Mouse (Mus musculus) ES-Bruce4 (cell line): ENCODE measurements at regions not wholly inside any gene's neighbourhood (a gene's known extent, or its start where the extent isn't known, plus 50 kb on each side); places are given as distances from the start of the nearest gene placed in this dataset.

Experiments
- H3K27ac ChIP-seq: 2 replicates; pipeline ENCODE4 v1.5.1; 2012; ENCODE audit warnings: low read length, inconsistent platforms; ENCODE audit not compliant: insufficient read depth
- H3K27me3 ChIP-seq: 2 replicates; pipeline ENCODE4 v1.6.1; 2012; ENCODE audit warnings: mild to moderate bottlenecking, low read length, inconsistent platforms; ENCODE audit not compliant: control insufficient read depth, poor library complexity, insufficient read depth, severe bottlenecking
- H3K36me3 ChIP-seq: 2 replicates; pipeline ENCODE4 v1.6.1; 2012; ENCODE audit warnings: inconsistent platforms, mild to moderate bottlenecking, low read length, moderate library complexity; ENCODE audit not compliant: control insufficient read depth, poor library complexity, insufficient read depth, severe bottlenecking
- H3K4me1 ChIP-seq: one replicate; pipeline ENCODE4 v1.8.1; 2011; ENCODE audit warnings: low read length; ENCODE audit not compliant: control insufficient read depth, insufficient read depth
- H3K4me3 ChIP-seq: 2 replicates; pipeline ENCODE4 v1.5.1; 2011; ENCODE audit warnings: low read depth, mild to moderate bottlenecking, low read length
- H3K9ac ChIP-seq: 2 replicates; pipeline ENCODE4 v1.6.1; 2012; ENCODE audit warnings: low read depth, mild to moderate bottlenecking, inconsistent platforms; ENCODE audit not compliant: poor library complexity, severe bottlenecking
- H3K9me3 ChIP-seq: replicated peaks from 2 replicates; pipeline ENCODE4 v1.6.1; 2012; ENCODE audit warnings: mild to moderate bottlenecking, low read length, inconsistent platforms; ENCODE audit not compliant: control insufficient read depth, poor library complexity, insufficient read depth, severe bottlenecking
- CTCF ChIP-seq: IDR thresholded peaks from one replicate; pipeline ENCODE4 v1.8.1; 2011; ENCODE audit warnings: low read depth, low read length
- EP300 ChIP-seq: IDR thresholded peaks from 2 replicates; pipeline ENCODE4 v1.6.1; 2011; ENCODE audit warnings: low read depth, low read length; ENCODE audit not compliant: insufficient read depth
- POLR2A ChIP-seq: IDR thresholded peaks from one replicate; pipeline ENCODE4 v1.8.1; 2011; ENCODE audit warnings: low read length; ENCODE audit not compliant: insufficient read depth

DNA sequence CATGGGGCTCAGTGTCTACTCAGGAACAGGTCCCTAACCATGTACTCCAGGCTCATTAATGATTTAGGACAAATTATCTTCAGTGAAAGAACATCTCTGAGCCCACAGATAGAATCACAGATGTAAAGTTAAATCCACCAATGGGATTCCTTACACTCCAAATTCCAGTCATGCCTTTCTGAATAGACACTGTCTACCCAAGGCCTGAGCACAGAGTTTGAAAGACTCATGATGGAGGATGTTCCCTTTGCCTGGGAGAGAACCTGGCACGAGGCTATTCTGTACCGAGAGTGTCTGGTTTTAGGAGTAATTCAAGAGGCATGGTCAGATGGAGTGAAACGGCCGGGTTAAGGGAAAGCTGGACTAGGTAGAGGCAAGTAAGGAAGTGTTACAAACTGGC lies 440.9 kb upstream of the Arglu1 start:
- Histone ChIP-seq H3K9me3 (no peaks in the 10 kb centered on the region), H3K4me3 (no peak overlapping the region), H3K4me1 (no peaks in the 10 kb centered on the region), H3K27me3 (no peaks in the 10 kb centered on the region), H3K9ac (no peak overlapping the region), H3K27ac (no peak overlapping the region), H3K36me3 (no peaks in the 10 kb centered on the region)
- TF ChIP-seq EP300 (no peak), POLR2A (no peak), CTCF (no peak)

DNA sequence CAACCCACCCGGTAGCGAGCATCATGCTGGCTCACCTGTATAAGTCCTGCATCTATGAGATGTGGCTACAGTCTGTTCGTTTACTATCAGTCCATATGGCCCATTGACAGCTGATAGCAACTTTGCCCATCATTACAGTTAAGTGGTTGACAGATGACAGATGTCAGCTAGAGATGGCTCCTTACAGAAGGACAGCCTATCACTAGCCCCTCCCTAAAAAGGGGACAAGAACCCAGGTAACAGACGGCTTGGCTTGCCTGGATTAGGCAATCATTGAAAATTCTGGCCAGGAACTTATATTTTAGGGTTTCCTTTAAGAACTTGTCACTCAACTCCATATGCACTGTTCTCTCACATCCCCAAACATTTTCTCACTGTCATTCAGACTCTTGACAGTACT lies 434.2 kb upstream of the Arglu1 start:
- Histone ChIP-seq H3K9ac (no peak overlapping the region), H3K4me3 (no peak overlapping the region), H3K27me3 (no peaks in the 10 kb centered on the region), H3K4me1 (no peaks in the 10 kb centered on the region), H3K27ac (no peak overlapping the region), H3K36me3 (no peaks in the 10 kb centered on the region), H3K9me3 (0 out of 2 replicates have a peak, but pooled peaks cover 4% of the 10 kb centered on the region)
- TF ChIP-seq POLR2A (no peak), EP300 (no peak), CTCF (no peak)

DNA sequence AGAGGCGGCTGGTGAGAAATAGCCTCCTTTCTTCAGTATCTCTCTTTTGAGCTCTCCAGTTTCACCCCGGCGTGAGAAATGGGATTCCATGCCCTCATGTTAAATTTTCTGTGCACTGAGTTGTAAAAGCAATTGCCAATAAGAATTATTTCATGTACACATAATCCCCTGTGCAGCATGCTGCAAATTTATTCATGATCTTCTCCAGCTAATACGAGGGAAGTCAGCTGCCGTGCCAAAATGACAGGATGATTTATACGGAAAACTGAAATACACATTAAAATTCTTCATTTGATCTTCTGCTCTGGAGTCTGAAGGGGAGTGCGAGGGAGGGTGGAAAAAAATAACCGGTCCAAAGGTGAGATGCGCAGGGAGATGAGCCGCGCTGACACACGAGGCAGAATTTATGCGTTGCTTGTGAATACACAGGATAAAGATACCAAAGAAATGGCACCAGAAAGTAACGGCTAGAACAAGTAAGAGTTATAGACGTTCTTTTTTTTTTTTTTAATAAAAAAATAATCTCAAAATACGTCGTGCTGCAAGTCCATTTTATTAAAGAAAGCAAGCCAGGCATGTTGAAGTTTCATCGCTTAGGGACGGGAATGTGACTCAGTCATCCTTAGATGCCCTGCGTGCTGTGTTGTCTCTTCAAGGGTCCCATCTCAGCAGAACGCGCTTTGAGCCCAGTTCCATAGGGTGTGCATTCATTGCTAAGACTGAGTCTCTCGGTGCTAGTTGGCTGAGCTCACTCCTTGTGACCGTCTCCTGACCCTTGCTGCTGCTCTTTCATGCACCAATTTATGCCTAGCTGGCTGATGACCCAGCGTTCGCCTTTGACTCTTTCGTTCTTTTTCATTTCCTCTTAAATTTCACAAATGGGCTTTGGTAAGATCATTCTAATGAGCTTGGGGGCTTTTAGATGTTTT lies 427.8 kb upstream of the Arglu1 start:
- Histone ChIP-seq H3K4me3 (no peak overlapping the region), H3K9ac (no peak overlapping the region), H3K9me3 (0 out of 2 replicates have a peak, but pooled peaks cover 8% of the 10 kb centered on the region), H3K36me3 (no peaks in the 10 kb centered on the region), H3K27me3 (no peaks in the 10 kb centered on the region), H3K27ac (no peak overlapping the region), H3K4me1 (no peaks in the 10 kb centered on the region)
- TF ChIP-seq CTCF (no peak), EP300 (no peak), POLR2A (no peak)

DNA sequence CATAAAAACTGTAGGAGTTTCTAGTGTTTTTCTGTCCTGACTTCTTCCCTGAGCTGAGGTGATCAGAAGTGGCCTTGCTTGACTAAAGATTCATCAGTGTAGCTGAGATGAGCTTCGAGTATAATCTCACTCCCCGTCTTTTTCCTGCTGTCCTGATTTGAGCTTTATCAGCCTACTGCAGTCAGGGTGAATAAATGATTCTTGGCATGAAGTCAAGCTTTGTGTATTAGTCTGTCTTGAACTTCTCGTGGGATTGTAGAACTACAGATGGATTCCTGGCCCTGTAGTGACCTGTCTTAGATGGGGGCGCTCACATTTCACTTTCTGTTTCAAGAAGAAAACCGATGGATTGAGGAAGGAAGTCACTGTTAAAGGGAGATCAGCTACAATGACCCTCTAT lies 405.7 kb upstream of the Arglu1 start:
- Histone ChIP-seq H3K9me3 (no peaks in the 10 kb centered on the region), H3K27ac (no peak overlapping the region), H3K4me3 (no peak overlapping the region), H3K4me1 (no peaks in the 10 kb centered on the region), H3K27me3 (no peaks in the 10 kb centered on the region), H3K36me3 (no peaks in the 10 kb centered on the region), H3K9ac (no peak overlapping the region)
- TF ChIP-seq CTCF: no peak
- TF ChIP-seq POLR2A: no peak
- TF ChIP-seq EP300: no peak

DNA sequence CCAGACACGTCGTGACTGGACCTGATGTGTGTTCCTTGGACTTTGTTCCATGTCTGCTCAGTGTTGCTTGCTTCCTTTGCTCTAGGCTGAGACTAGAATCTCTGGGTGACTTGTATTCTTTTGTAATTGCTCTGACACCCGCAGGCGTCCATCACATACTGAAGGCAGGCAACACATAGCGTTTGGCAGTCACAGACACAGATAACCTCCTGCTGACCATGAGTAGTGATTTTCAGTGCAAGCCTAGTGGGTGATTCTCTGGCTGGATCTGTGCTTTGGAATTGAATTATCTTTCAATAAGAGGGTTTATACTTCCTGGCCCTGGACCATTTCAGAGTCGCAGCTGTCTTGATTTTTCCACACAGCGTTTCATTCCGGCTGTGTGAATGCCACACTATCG lies 403.7 kb upstream of the Arglu1 start:
- TF ChIP-seq POLR2A: no peak
- no peak for TF ChIP-seq CTCF
- no peak for TF ChIP-seq EP300
- H3K9me3 ChIP-seq: no peaks in the 10 kb centered on the region
- H3K36me3 ChIP-seq: no peaks in the 10 kb centered on the region
- no peak overlapping the region for H3K9ac ChIP-seq
- H3K27ac ChIP-seq: no peak overlapping the region
- no peak overlapping the region for H3K4me3 ChIP-seq
- H3K27me3 ChIP-seq: no peaks in the 10 kb centered on the region
- no peaks in the 10 kb centered on the region for H3K4me1 ChIP-seq

DNA sequence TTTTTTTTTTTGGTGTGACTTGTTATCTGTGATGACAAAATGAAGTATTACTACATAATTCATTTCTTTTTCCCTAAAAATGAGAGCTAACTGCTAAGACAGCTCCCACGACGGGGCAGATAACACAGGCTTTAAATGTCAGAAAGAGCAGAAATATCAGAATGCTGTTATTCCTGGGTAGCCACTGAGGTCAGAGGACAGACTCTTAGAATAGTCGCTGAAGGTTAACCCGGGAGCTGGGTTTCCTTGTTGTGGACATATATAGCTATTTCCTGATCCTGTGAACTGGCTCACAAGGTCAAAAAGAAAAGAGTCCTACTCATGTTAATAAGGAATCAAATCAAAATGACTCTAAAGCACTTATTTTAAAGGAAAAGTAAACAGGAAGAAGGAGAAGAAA lies 403.0 kb upstream of the Arglu1 start:
- no peak for TF ChIP-seq POLR2A
- no peak for TF ChIP-seq EP300
- TF ChIP-seq CTCF: no peak
- Histone ChIP-seq H3K9me3 (no peaks in the 10 kb centered on the region), H3K4me3 (no peak overlapping the region), H3K4me1 (no peaks in the 10 kb centered on the region), H3K9ac (no peak overlapping the region), H3K27me3 (no peaks in the 10 kb centered on the region), H3K27ac (no peak overlapping the region), H3K36me3 (no peaks in the 10 kb centered on the region)
